Mouse (Mus musculus): ENCODE measurements around the gene H2-M10.4. TPM values are rescaled to one million over a fixed set of nuclear protein-coding genes. Genes with fewer than 3 reads are reported as not detected.

H2-M10.4 gene
- polyA plus RNA-seq, 1 experiment from 2014 or later, result not detected

Other genes starting within 250 kb of the H2-M10.4 start
- gene Rpp21, start 204.3 kb downstream of the H2-M10.4 start, polyA plus RNA-seq (2016; fragmentation: Nextera tagmentation; extraction: Ambion mirVana), result 83.5 and 88.2 TPM in 2 replicates
- 27.4 and 27.6 TPM in 2 replicates for gene Trim39, start 190.1 kb downstream of the H2-M10.4 start, polyA plus RNA-seq (2016; fragmentation: Nextera tagmentation; extraction: Ambion mirVana)
- gene H2-M10.2, start 175.8 kb downstream of the H2-M10.4 start, polyA plus RNA-seq (2016; fragmentation: Nextera tagmentation; extraction: Ambion mirVana), result 0.27 and 0.37 TPM in 2 replicates
- gene H2-M10.1, start 136.2 kb downstream of the H2-M10.4 start, polyA plus RNA-seq (2016; fragmentation: Nextera tagmentation; extraction: Ambion mirVana), result not detected in 2 replicates
- not detected in 2 replicates for gene H2-M10.3, start 93.9 kb downstream of the H2-M10.4 start, polyA plus RNA-seq (2016; fragmentation: Nextera tagmentation; extraction: Ambion mirVana)
- gene H2-M11, start 84.7 kb upstream of the H2-M10.4 start, polyA plus RNA-seq (2016; fragmentation: Nextera tagmentation; extraction: Ambion mirVana), result not detected in 2 replicates
- not detected in 2 replicates for gene H2-M9, start 180.3 kb upstream of the H2-M10.4 start, polyA plus RNA-seq (2016; fragmentation: Nextera tagmentation; extraction: Ambion mirVana)
- not detected in 2 replicates for gene H2-M1, start 209.9 kb upstream of the H2-M10.4 start, polyA plus RNA-seq (2016; fragmentation: Nextera tagmentation; extraction: Ambion mirVana)

Data from midbrain, embryonic 12.5 days (tissue).